29 mouse cellular contexts compared by ENCODE assay signal in the genomic region with DNA sequence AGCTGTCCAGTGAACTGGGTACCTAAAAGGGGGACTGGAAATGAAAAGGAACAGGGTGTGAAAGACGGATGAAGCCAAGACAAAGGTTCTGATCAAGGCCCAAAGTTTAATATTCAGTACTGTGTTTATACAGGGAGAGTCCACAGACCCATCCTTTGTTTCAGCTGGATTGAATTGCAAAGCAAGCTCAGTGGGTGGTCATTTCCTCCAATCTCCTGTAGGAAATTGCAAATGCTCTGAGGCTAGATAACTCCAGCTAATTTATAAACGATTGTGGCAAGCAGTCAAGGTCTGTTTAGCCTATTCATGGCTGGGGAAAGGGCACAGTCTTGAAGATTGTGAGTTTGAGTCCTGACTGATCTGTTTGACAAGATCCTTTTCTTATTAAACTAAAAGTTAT.
DNase-seq lines count a peak whose midpoint lies in the region; ATAC-seq and TF ChIP-seq lines count a peak whose summit lies in the region.
"Had no signal": no experiment of that assay in that cellular context is flagged by ENCODE, and none has a peak within 500 bp of the region (broad histone marks: within the 10 kb centered on the region; RNA-seq: fewer than 3 reads in every experiment).

No protein-coding gene starts in this region.

- TF ChIP-seq CTCF in lung, embryonic 14.5 days (IDR thresholded peaks at IDR 0.05; ENCODE audit: low read depth): no peak
- TF ChIP-seq CTCF in lung, postnatal 0 days (IDR thresholded peaks at IDR 0.05): no peak

- WGBS in lung, embryonic 14.5 days: 25% methylated on average over 2 of the region's 2 CpGs
- 22% methylated on average over 2 of the region's 2 CpGs for WGBS in lung, postnatal 0 days

- no peaks in the 10 kb centered on the region for H3K36me3 ChIP-seq in lung, embryonic 14.5 days (ENCODE audit: insufficient read depth)
- H3K36me3 ChIP-seq in lung, postnatal 0 days (ENCODE audit: insufficient read depth, low read length): no peaks in the 10 kb centered on the region
- H3K36me3 ChIP-seq: embryonic facial prominence, embryonic 10.5 days; embryonic facial prominence, embryonic 13.5 days; forebrain, embryonic 12.5 days; forebrain, embryonic 15.5 days; heart, embryonic 12.5 days; heart, embryonic 15.5 days; hindbrain, embryonic 10.5 days; hindbrain, embryonic 15.5 days had no signal

- TF ChIP-seq EP300 in lung, postnatal 0 days (IDR thresholded peaks at IDR 0.05): no peak

- H3K9ac ChIP-seq in lung, embryonic 14.5 days: no peak overlapping the region
- H3K9ac ChIP-seq in lung, postnatal 0 days (replicated peaks; ENCODE audit: low read depth): no peak overlapping the region
- H3K9ac ChIP-seq: embryonic facial prominence, embryonic 13.5 days; forebrain, embryonic 12.5 days; forebrain, embryonic 15.5 days; heart, embryonic 12.5 days; heart, embryonic 15.5 days; hindbrain, embryonic 15.5 days had no signal

- H3K27me3 ChIP-seq in lung, embryonic 14.5 days (ENCODE audit: insufficient read depth, low read length): no peaks in the 10 kb centered on the region
- H3K27me3 ChIP-seq in lung, postnatal 0 days (replicated peaks; ENCODE audit: insufficient read depth, low read length): no peaks in the 10 kb centered on the region
- H3K27me3 ChIP-seq: CH12.LX; embryonic facial prominence, embryonic 13.5 days; forebrain, embryonic 12.5 days; forebrain, embryonic 15.5 days; heart, embryonic 12.5 days; heart, embryonic 15.5 days; hindbrain, embryonic 15.5 days had no signal

- no peak overlapping the region for H3K27ac ChIP-seq in lung, embryonic 14.5 days (ENCODE audit: low read depth)
- no peak overlapping the region for H3K27ac ChIP-seq in lung, postnatal 0 days (ENCODE audit: low read length)
- H3K27ac ChIP-seq: embryonic facial prominence, embryonic 10.5 days; embryonic facial prominence, embryonic 13.5 days; forebrain, embryonic 12.5 days; forebrain, embryonic 15.5 days; heart, embryonic 15.5 days; hindbrain, embryonic 10.5 days; hindbrain, embryonic 15.5 days had no signal

- peak; percentile 8 for DNase-seq in embryo, embryonic 10 days (ENCODE audit: low spot score)
- DNase-seq in embryo, embryonic 11 days: no peak
- peak; percentile 1 for DNase-seq in lung, embryonic 14.5 days
- no peak for DNase-seq in lung, postnatal 0 days (ENCODE audit: low spot score)
- DNase-seq in retina, postnatal 1 day: peak; percentile 5
- DNase-seq in retina, embryonic 14.5 days (ENCODE audit: low spot score): no peak
- DNase-seq in heart, adult 9 months (ENCODE audit: low spot score in 2 of 2): no peak
- DNase-seq: adrenal gland, postnatal 10 days; adrenal gland, postnatal 36 days; cerebellum, adult 11 months; cerebellum, adult 2 months; cerebellum, adult 9-11 months; cerebellum, postnatal 25 days; gastrocnemius, postnatal 10 days; heart, adult 11 months; heart, postnatal 10 days; heart, postnatal 36 days had no signal

- no peak for ATAC-seq in lung, embryonic 14.5 days (ENCODE audit: insufficient read depth)
- no peak for ATAC-seq in lung, postnatal 0 days
- no peak for ATAC-seq in CD4-positive, CD25-positive, alpha-beta regulatory T cell, adult 4 months
- ATAC-seq: forebrain, embryonic 15.5 days; intestine, postnatal 0 days had no signal

- no peak overlapping the region for H3K4me2 ChIP-seq in lung, embryonic 14.5 days
- no peak overlapping the region for H3K4me2 ChIP-seq in lung, postnatal 0 days (replicated peaks; ENCODE audit: low read depth, low read length)
- H3K4me2 ChIP-seq: embryonic facial prominence, embryonic 13.5 days; forebrain, embryonic 12.5 days; forebrain, embryonic 15.5 days; heart, embryonic 12.5 days; heart, embryonic 15.5 days; hindbrain, embryonic 15.5 days had no signal

- H3K4me1 ChIP-seq in lung, embryonic 14.5 days (ENCODE audit: insufficient read depth): no peaks in the 10 kb centered on the region
- no peaks in the 10 kb centered on the region for H3K4me1 ChIP-seq in lung, postnatal 0 days (ENCODE audit: insufficient read depth, low read depth, low read length)
- H3K4me1 ChIP-seq: embryonic facial prominence, embryonic 10.5 days; embryonic facial prominence, embryonic 13.5 days; forebrain, embryonic 12.5 days; forebrain, embryonic 15.5 days; heart, embryonic 12.5 days; heart, embryonic 15.5 days; hindbrain, embryonic 10.5 days; hindbrain, embryonic 15.5 days had no signal

- no peak overlapping the region for H3K4me3 ChIP-seq in lung, embryonic 14.5 days (ENCODE audit: low read depth, low read length)
- H3K4me3 ChIP-seq in lung, postnatal 0 days (ENCODE audit: low read depth, low read length): no peak overlapping the region
- H3K4me3 ChIP-seq: embryonic facial prominence, embryonic 10.5 days; embryonic facial prominence, embryonic 13.5 days; erythroblast, embryonic 14.5 days; forebrain, embryonic 12.5 days; forebrain, embryonic 15.5 days; heart, embryonic 12.5 days; heart, embryonic 15.5 days; hindbrain, embryonic 10.5 days; hindbrain, embryonic 15.5 days had no signal

- no peaks in the 10 kb centered on the region for H3K9me3 ChIP-seq in lung, embryonic 14.5 days (ENCODE audit: low read depth, low read length)
- H3K9me3 ChIP-seq in lung, postnatal 0 days (ENCODE audit: low read length): no peaks in the 10 kb centered on the region
- H3K9me3 ChIP-seq: embryonic facial prominence, embryonic 10.5 days; embryonic facial prominence, embryonic 13.5 days; forebrain, embryonic 12.5 days; forebrain, embryonic 15.5 days; heart, embryonic 12.5 days; heart, embryonic 15.5 days; hindbrain, embryonic 10.5 days; hindbrain, embryonic 15.5 days had no signal

Comparison
In these comparisons a context has a peak if more than half of its experiments do, and no peak if none do; other contexts are left out.
1. DNase-seq: peak in embryo, embryonic 10 days (single experiment), lung, embryonic 14.5 days (single experiment) and retina, postnatal 1 day (single experiment); none in embryo, embryonic 11 days (single experiment), lung, postnatal 0 days (single experiment), retina, embryonic 14.5 days (single experiment) and heart, adult 9 months (0 of 2).